Mouse (Mus musculus) myocyte (in vitro differentiated cells): ENCODE data around the gene Ankrd53. TPM values are rescaled to one million over a fixed set of nuclear protein-coding genes. Genes with fewer than 3 reads are reported as not detected.

ENCODE experiments used
- H3K27me3 ChIP-seq: one replicate; pipeline ENCODE4 v1.6.1; 2011; ENCODE audit not compliant: control insufficient read depth, insufficient read depth, insufficient read length
- H3K36me3 ChIP-seq: one replicate; pipeline ENCODE4 v1.6.1; 2011; ENCODE audit not compliant: control insufficient read depth, insufficient read depth
- H3K4me2 ChIP-seq: one replicate; pipeline ENCODE4 v1.6.1; 2011; ENCODE audit warnings: low read depth, control low read depth
- H3K4me3 ChIP-seq: one replicate; pipeline ENCODE4 v1.5.1; 2011; ENCODE audit warnings: mild to moderate bottlenecking, control low read depth, moderate library complexity
- H3K79me2 ChIP-seq: one replicate; pipeline ENCODE4 v1.6.1; 2011; ENCODE audit not compliant: control insufficient read depth, insufficient read depth
- H3ac ChIP-seq: one replicate; pipeline ENCODE4 v1.6.1; 2011; ENCODE audit not compliant: control insufficient read depth, insufficient read length
- CEBPB ChIP-seq: IDR thresholded peaks from 2 replicates; pipeline ENCODE4 v1.6.1; 2011; ENCODE audit warnings: mild to moderate bottlenecking, moderate library complexity; ENCODE audit not compliant: poor library complexity, insufficient read depth, severe bottlenecking
- E2F4 ChIP-seq: IDR thresholded peaks from one replicate; pipeline ENCODE4 v1.6.1; 2011; ENCODE audit warnings: mild to moderate bottlenecking, control low read depth, moderate library complexity; ENCODE audit not compliant: insufficient read depth
- MAX ChIP-seq: IDR thresholded peaks from one replicate; pipeline ENCODE4 v1.6.1; 2011; ENCODE audit warnings: low read depth, mild to moderate bottlenecking, control low read depth
- MYOD1 ChIP-seq, 3 experiments: IDR thresholded peaks; one replicate each; pipeline ENCODE4 v1.6.1; 2011; ENCODE audit warnings: control low read depth in 2 of 3, low read depth in 2 of 3, mild to moderate bottlenecking in 2 of 3, moderate library complexity in 1 of 3; ENCODE audit not compliant: insufficient read length in 2 of 3, control insufficient read depth in 1 of 3
- MYOG ChIP-seq, 3 experiments: IDR thresholded peaks; one replicate each; pipeline ENCODE4 v1.6.1; 2011; ENCODE audit warnings: control low read depth in 2 of 3, low read depth in 2 of 3, mild to moderate bottlenecking in 2 of 3; ENCODE audit not compliant: insufficient read length in 2 of 3, control insufficient read depth in 1 of 3, insufficient read depth in 1 of 3
- POLR2A ChIP-seq: IDR thresholded peaks from one replicate; pipeline ENCODE4 v1.6.1; 2011; ENCODE audit warnings: low read depth, mild to moderate bottlenecking, control low read depth, moderate library complexity; ENCODE audit not compliant: insufficient read length
- POLR2AphosphoS2 ChIP-seq: IDR thresholded peaks from one replicate; pipeline ENCODE4 v1.6.1; 2011; ENCODE audit warnings: low read depth, control low read depth; ENCODE audit not compliant: insufficient read length
- REST ChIP-seq: IDR thresholded peaks from one replicate; pipeline ENCODE4 v1.6.1; 2011; ENCODE audit warnings: mild to moderate bottlenecking, control low read depth, moderate library complexity; ENCODE audit not compliant: insufficient read depth, insufficient read length
- SRF ChIP-seq: IDR thresholded peaks from one replicate; pipeline ENCODE4 v1.6.1; 2011; ENCODE audit warnings: low read depth; ENCODE audit not compliant: control insufficient read depth, insufficient read length
- TCF12 ChIP-seq: IDR thresholded peaks from one replicate; pipeline ENCODE4 v1.6.1; 2011; ENCODE audit warnings: mild to moderate bottlenecking, control low read depth; ENCODE audit not compliant: poor library complexity, insufficient read depth, severe bottlenecking
- TCF3 ChIP-seq: IDR thresholded peaks from one replicate; pipeline ENCODE4 v1.6.1; 2011; ENCODE audit warnings: low read depth, control low read depth; ENCODE audit not compliant: insufficient read length
- USF1 ChIP-seq: IDR thresholded peaks from one replicate; pipeline ENCODE4 v1.6.1; 2011; ENCODE audit warnings: low read depth, mild to moderate bottlenecking, control low read depth, moderate library complexity
- polyA plus RNA-seq: library from polyadenylated mRNA; unstranded; fragments of >200 nt; fragmentation: generic; extraction: Trizol; gene quantifications from one replicate; pipeline ENCODE4 v1.2.1, GENCODE M21; 2012; ENCODE audit warnings: missing spikeins

The Ankrd53 gene
- polyA plus RNA-seq, 1 experiment = 0.05 TPM

DNA sequence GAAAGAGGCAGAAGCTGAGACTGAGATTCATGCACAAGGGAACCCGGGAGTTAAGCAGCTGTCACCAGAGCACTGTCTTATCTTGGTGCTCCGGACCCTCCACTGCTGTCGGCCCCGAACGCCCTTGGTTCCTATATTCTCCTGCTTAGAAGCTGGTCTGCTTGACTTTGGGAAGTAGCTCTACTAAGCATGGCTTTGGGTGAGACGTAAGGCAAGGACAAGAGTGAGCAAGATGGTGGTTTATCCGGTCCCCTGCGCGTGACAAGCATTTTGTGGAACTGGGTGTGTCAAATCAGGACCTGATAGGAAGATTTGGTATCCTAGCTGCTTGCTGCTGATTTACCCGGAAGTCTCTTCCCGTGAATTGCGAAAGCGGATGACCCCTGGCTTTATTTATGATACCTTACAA is 33.1 kb downstream of the Ankrd53 start:
- peak overlapping the region; percentile 74 for H3K4me3 ChIP-seq
- H3K79me2 ChIP-seq = peaks cover 3% of the 10 kb centered on the region
- H3ac ChIP-seq = peak overlapping the region; percentile 13
- H3K27me3 ChIP-seq = no peaks in the 10 kb centered on the region
- no peak for TF ChIP-seq E2F4
- no peak for TF ChIP-seq MYOG (IDR thresholded peaks at IDR 0.05; ENCODE audit: control insufficient read depth in 1 of 3, insufficient read depth in 1 of 3, insufficient read length in 2 of 3, low read depth in 2 of 3)
- no peak for TF ChIP-seq SRF
- no peak for TF ChIP-seq POLR2AphosphoS2
- TF ChIP-seq POLR2A = no peak
- peak; percentile 67; the same call in 1 of the 2 replicates for TF ChIP-seq CEBPB
- TF ChIP-seq TCF3 = no peak
- H3K36me3 ChIP-seq = peaks cover 6% of the 10 kb centered on the region
- peak overlapping the region; percentile 84 for H3K4me2 ChIP-seq

- TF ChIP-seq POLR2A (no peak), E2F4 (no peak), MAX (no peak)
- Histone ChIP-seq H3K27me3 (no peaks in the 10 kb centered on the region), H3K4me3 (no peak overlapping the region), H3K4me2 (peak overlapping the region; percentile 4), H3K79me2 (peaks cover 3% of the 10 kb centered on the region), H3ac (no peak overlapping the region), H3K36me3 (peaks cover 6% of the 10 kb centered on the region)
Observed at GRCm38 (mm10) chr6:83796686-83797085, 34.2 kb downstream of the Ankrd53 start.

GRCm38 (mm10) chr6:83802033-83802432 is 39.6 kb downstream of the Ankrd53 start:
- Histone ChIP-seq H3K36me3 (peaks cover 6% of the 10 kb centered on the region), H3K4me3 (no peak overlapping the region), H3K4me2 (no peak overlapping the region), H3K27me3 (no peaks in the 10 kb centered on the region), H3ac (no peak overlapping the region), H3K79me2 (no peaks in the 10 kb centered on the region)
- TF ChIP-seq TCF12 (no peak), MYOG (IDR thresholded peaks at IDR 0.05; ENCODE audit: control insufficient read depth in 1 of 3, insufficient read depth in 1 of 3, insufficient read length in 2 of 3, low read depth in 2 of 3) (no peak), CEBPB (no peak), POLR2A (no peak), SRF (no peak), MAX (no peak), REST (no peak), MYOD1 (IDR thresholded peaks at IDR 0.05; ENCODE audit: control insufficient read depth in 1 of 3, insufficient read length in 2 of 3, low read depth in 2 of 3) (no peak), E2F4 (no peak), USF1 (no peak), POLR2AphosphoS2 (no peak)

GRCm38 (mm10) chr6:83802846-83803245 is 40.4 kb downstream of the Ankrd53 start:
- no peak overlapping the region for H3K4me3 ChIP-seq
- TF ChIP-seq POLR2A = no peak
- no peak for TF ChIP-seq TCF3
- TF ChIP-seq USF1 = no peak
- TF ChIP-seq CEBPB = no peak
- no peak for TF ChIP-seq TCF12
- TF ChIP-seq POLR2AphosphoS2 = no peak
- TF ChIP-seq MAX = no peak
- TF ChIP-seq SRF = no peak
- no peak for TF ChIP-seq MYOD1 (IDR thresholded peaks at IDR 0.05; ENCODE audit: control insufficient read depth in 1 of 3, insufficient read length in 2 of 3, low read depth in 2 of 3)
- TF ChIP-seq REST = no peak
- TF ChIP-seq E2F4 = no peak
- TF ChIP-seq MYOG (IDR thresholded peaks at IDR 0.05; ENCODE audit: control insufficient read depth in 1 of 3, insufficient read depth in 1 of 3, insufficient read length in 2 of 3, low read depth in 2 of 3) = no peak
- H3ac ChIP-seq = no peak overlapping the region
- peaks cover 6% of the 10 kb centered on the region for H3K36me3 ChIP-seq
- no peaks in the 10 kb centered on the region for H3K79me2 ChIP-seq
- H3K27me3 ChIP-seq = no peaks in the 10 kb centered on the region
- no peak overlapping the region for H3K4me2 ChIP-seq

GRCm38 (mm10) chr6:83815801-83816200 is 53.4 kb downstream of the Ankrd53 start:
- Histone ChIP-seq H3K36me3 (peaks cover 4% of the 10 kb centered on the region), H3K4me2 (no peak overlapping the region), H3ac (no peak overlapping the region), H3K4me3 (no peak overlapping the region), H3K27me3 (no peaks in the 10 kb centered on the region), H3K79me2 (no peaks in the 10 kb centered on the region)
- TF ChIP-seq MYOG (IDR thresholded peaks at IDR 0.05; ENCODE audit: control insufficient read depth in 1 of 3, insufficient read depth in 1 of 3, insufficient read length in 2 of 3, low read depth in 2 of 3) (no peak), CEBPB (no peak), POLR2AphosphoS2 (no peak), USF1 (no peak), MAX (no peak), SRF (no peak), TCF3 (no peak), REST (no peak), MYOD1 (IDR thresholded peaks at IDR 0.05; ENCODE audit: control insufficient read depth in 1 of 3, insufficient read length in 2 of 3, low read depth in 2 of 3) (no peak), E2F4 (no peak), POLR2A (no peak), TCF12 (no peak)

Other genes starting within 250 kb of the Ankrd53 start
- gene Actg2, start 226.4 kb upstream of the Ankrd53 start, polyA plus RNA-seq = 80.1 TPM
- 8.8 TPM for gene Stambp, start 189.9 kb upstream of the Ankrd53 start, polyA plus RNA-seq
- not detected for gene Clec4f, start 106.5 kb upstream of the Ankrd53 start, polyA plus RNA-seq
- not detected for gene Cd207, start 84.8 kb upstream of the Ankrd53 start, polyA plus RNA-seq
- gene Vax2, start 51.4 kb upstream of the Ankrd53 start, polyA plus RNA-seq = 0.66 TPM
- gene Atp6v1b1, start 19.7 kb upstream of the Ankrd53 start, polyA plus RNA-seq = not detected
- 70.7 TPM for gene Tex261, start 13.2 kb downstream of the Ankrd53 start, polyA plus RNA-seq
- 42.9 TPM for gene Nagk, start 32.3 kb downstream of the Ankrd53 start, polyA plus RNA-seq
- gene Paip2b, start 69.1 kb downstream of the Ankrd53 start, polyA plus RNA-seq = 14.4 TPM
- 6.0 TPM for gene Zfp638, start 104.5 kb downstream of the Ankrd53 start, polyA plus RNA-seq
- 35.5 TPM for gene Dysf, start 245.9 kb downstream of the Ankrd53 start, polyA plus RNA-seq